8 mouse cellular contexts compared by ENCODE assay signal in the genomic region with DNA sequence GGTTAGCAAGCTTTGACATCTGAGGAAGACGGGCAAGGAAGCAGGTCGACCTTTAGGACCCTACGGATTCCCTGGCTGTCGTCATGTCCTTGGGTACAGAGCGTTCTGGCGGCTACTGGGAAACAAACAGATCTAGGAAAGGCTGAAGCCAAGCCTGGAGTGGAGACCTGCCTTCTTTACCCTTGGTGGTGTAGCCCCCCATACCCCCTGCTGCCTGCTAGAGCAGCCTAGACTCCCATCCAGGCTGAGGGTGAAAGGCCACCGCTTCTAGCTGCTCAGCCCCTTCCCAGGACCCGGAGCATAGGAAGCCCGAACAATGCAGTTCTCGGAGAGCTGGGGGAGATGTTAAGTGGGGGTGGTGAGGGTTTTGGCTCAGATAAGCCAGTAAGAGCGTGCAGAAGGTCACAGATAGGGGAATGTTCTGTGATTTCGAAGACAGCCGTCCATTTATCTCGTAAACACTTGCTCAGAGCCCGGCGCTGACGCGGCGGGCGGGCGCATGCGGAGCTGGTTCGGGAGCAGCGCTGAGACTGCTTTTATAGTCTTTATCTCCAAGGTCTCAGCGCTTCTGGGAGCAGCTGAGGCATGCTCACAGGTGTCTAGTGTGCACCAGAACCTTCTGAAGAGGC. TPM values are rescaled to one million over a fixed set of nuclear protein-coding genes. Genes with fewer than 3 reads are reported as not detected.
DNase-seq lines count a peak whose midpoint lies in the region; ATAC-seq lines count a peak whose summit lies in the region.

No protein-coding gene starts in this region.

- peak overlapping the region; percentile 90 for H3K9ac ChIP-seq in forebrain, embryonic 15.5 days (replicated peaks)

- H3K4me1 ChIP-seq in forebrain, embryonic 15.5 days, result peaks cover 36% of the 10 kb centered on the region

- no peaks in the 10 kb centered on the region for H3K27me3 ChIP-seq in forebrain, embryonic 15.5 days

- intact Hi-C loops in heart, postnatal 36 days (cut with DNase I), result loop anchor here (2.0 to 5.0 kb wide), 2 partner anchors 19 to 32 kb away; a partner anchor contains a TSS

- H3K36me3 ChIP-seq in forebrain, embryonic 15.5 days, result no peaks in the 10 kb centered on the region

- peak; percentile 70 for ATAC-seq in forebrain, embryonic 15.5 days (replicated peaks)

- peak overlapping the region; percentile 61 for H3K4me3 ChIP-seq in forebrain, embryonic 15.5 days

- DNase-seq in MEL-GATA-1-ER (ENCODE audit: extremely low read depth, low read depth), result peak; percentile 58
- peak; percentile 89 for DNase-seq in cerebellum, adult 11-12 months
- DNase-seq in heart, postnatal 36 days, result peak; percentile 86 to 91
- peak; percentile 64 to 78 for DNase-seq in layer of hippocampus, adult 8-10 months (ENCODE audit: low spot score in 2 of 2)
- DNase-seq in lung, postnatal 10 days, result peak; percentile 87
- DNase-seq in retina, embryonic 14.5 days (ENCODE audit: low spot score), result peak; percentile 79
- no peak for DNase-seq in natural killer cell, adult 2 months (ENCODE audit: low spot score in 2 of 2)

- peak overlapping the region; percentile 93 for H3K27ac ChIP-seq in forebrain, embryonic 15.5 days (replicated peaks)

- H3K4me2 ChIP-seq in forebrain, embryonic 15.5 days (replicated peaks), result peak overlapping the region; percentile 79

- WGBS in forebrain, embryonic 15.5 days, result 2% methylated on average over 25 of the region's 25 CpGs

- no peaks in the 10 kb centered on the region for H3K9me3 ChIP-seq in forebrain, embryonic 15.5 days

RNA-seq across cellular contexts. Expression of a gene that starts 18.3 kb away (rescaled TPM):
- 90.0 and 92.5 TPM in 2 replicates for polyA plus RNA-seq in forebrain, embryonic 15.5 days (2015; fragmentation: Nextera tagmentation; extraction: Ambion mirVana)
- total RNA-seq in heart, postnatal 36 days (2021), result 10 to 100 TPM; 37.1 to 64.2 TPM
- 10 to 100 TPM; 51.3 to 71.6 (median 61.4) TPM for total RNA-seq in layer of hippocampus, adult 8-10 months (2022)

RNA-seq across cellular contexts. Expression of a gene that starts 32.7 kb away (rescaled TPM):
- 47.9 and 48.9 TPM in 2 replicates for polyA plus RNA-seq in forebrain, embryonic 15.5 days (2015; fragmentation: Nextera tagmentation; extraction: Ambion mirVana)
- 10 to 100 TPM; 23.0 to 24.0 TPM for total RNA-seq in heart, postnatal 36 days (2021)
- 10 to 100 TPM; 17.0 to 19.1 (median 17.7) TPM for total RNA-seq in layer of hippocampus, adult 8-10 months (2022)

RNA-seq across cellular contexts. Expression of a gene that starts 33.0 kb away (rescaled TPM):
- polyA plus RNA-seq in forebrain, embryonic 15.5 days (2015; fragmentation: Nextera tagmentation; extraction: Ambion mirVana), result 117 TPM in 2 replicates
- 10 to 100 TPM; 68.1 to 73.7 TPM for total RNA-seq in heart, postnatal 36 days (2021)
- 10 to 100 TPM; 66.2 to 69.6 (median 67.9) TPM for total RNA-seq in layer of hippocampus, adult 8-10 months (2022)

Comparison
In these comparisons a context has a peak if more than half of its experiments do, and no peak if none do; other contexts are left out.
1. DNase-seq: peak in MEL-GATA-1-ER (single experiment), cerebellum, adult 11-12 months (single experiment), heart, postnatal 36 days (2 of 2), layer of hippocampus, adult 8-10 months (2 of 2), lung, postnatal 10 days (single experiment) and retina, embryonic 14.5 days (single experiment); none in natural killer cell, adult 2 months (0 of 2).